Mouse (Mus musculus) CH12.LX (cell line): Measurements from ENCODE around the gene Ppfia3. TPM values are rescaled to one million over a fixed set of nuclear protein-coding genes. Genes with fewer than 3 reads are reported as not detected.

Experiments
- DNase-seq: peaks from one replicate; pipeline ENCODE4 v3.0.0-alpha.2; 2013; ENCODE audit errors: extremely low read depth
- H3K27ac ChIP-seq: 2 replicates; pipeline ENCODE4 v1.5.1; 2012; ENCODE audit warnings: low read depth, mild to moderate bottlenecking, control low read depth, moderate library complexity; ENCODE audit not compliant: insufficient read depth
- H3K27me3 ChIP-seq: replicated peaks from 2 replicates; pipeline ENCODE3; 2012; ENCODE audit warnings: inconsistent platforms
- H3K36me3 ChIP-seq, 2 experiments: replicated peaks in 1 of 2; 2 replicates each; pipeline versions ENCODE3 to v1.6.1; 2012; ENCODE audit warnings: inconsistent platforms in 1 of 2, low read length in 1 of 2, mild to moderate bottlenecking in 1 of 2, mixed read lengths in 1 of 2, moderate library complexity in 1 of 2; ENCODE audit not compliant: control insufficient read depth in 1 of 2, insufficient read depth in 1 of 2
- H3K4me1 ChIP-seq, 2 experiments: 2 replicates each; pipeline ENCODE4 v1.6.1; 2012; ENCODE audit warnings: inconsistent platforms in 1 of 2, moderate library complexity in 1 of 2; ENCODE audit not compliant: insufficient read depth in 2 of 2, control insufficient read depth in 1 of 2
- H3K4me2 ChIP-seq: 2 replicates; pipeline ENCODE4 v1.6.1; 2012; ENCODE audit warnings: low read depth, mild to moderate bottlenecking, control low read depth; ENCODE audit not compliant: poor library complexity, insufficient read depth, severe bottlenecking
- H3K4me3 ChIP-seq, 3 experiments: fragments of 150-350 bp in 1 of 3; sonication (generic) in 1 of 3; replicated peaks in 1 of 3; 2 replicates each; pipeline versions ENCODE3 to v1.5.1; 2011 to 2012; ENCODE audit warnings: low read depth in 2 of 3, low read length in 2 of 3, mild to moderate bottlenecking in 2 of 3, moderate library complexity in 2 of 3, control low read depth in 1 of 3, improper control_type of control experiment in 1 of 3, inconsistent platforms in 1 of 3, mixed read lengths in 1 of 3; ENCODE audit not compliant: poor library complexity in 1 of 3
- H3K79me2 ChIP-seq: replicated peaks from 2 replicates; pipeline ENCODE4 v1.6.1; 2012; ENCODE audit warnings: mild to moderate bottlenecking, moderate library complexity; ENCODE audit not compliant: control insufficient read depth, poor library complexity, insufficient read depth, severe bottlenecking; ENCODE audit errors: extremely low read depth
- H3K9ac ChIP-seq: 2 replicates; pipeline ENCODE4 v1.6.1; 2012; ENCODE audit warnings: low read depth, mild to moderate bottlenecking, control low read depth, moderate library complexity; ENCODE audit not compliant: insufficient read depth
- H3K9me3 ChIP-seq: replicated peaks from 2 replicates; pipeline ENCODE3; 2012; ENCODE audit warnings: low read length, inconsistent platforms, mixed read lengths
- BHLHE40 ChIP-seq: IDR thresholded peaks from 2 replicates; pipeline ENCODE4 v1.6.1; 2011; ENCODE audit warnings: mild to moderate bottlenecking, low read depth, low read length, improper control_type of control experiment
- CHD1 ChIP-seq: IDR thresholded peaks from 2 replicates; pipeline ENCODE4 v1.6.1; 2012; ENCODE audit warnings: low read depth, low read length, improper control_type of control experiment, inconsistent platforms
- CHD2 ChIP-seq: IDR thresholded peaks from 2 replicates; pipeline ENCODE4 v1.6.1; 2011; ENCODE audit warnings: low read length, improper control_type of control experiment
- CTCF ChIP-seq, 2 experiments: IDR thresholded peaks in 1 of 2; conservative IDR thresholded peaks in 1 of 2; 2 replicates each; pipeline ENCODE4 v1.5.1; 2011 to 2012; ENCODE audit warnings: low read depth in 2 of 2, low read length in 2 of 2, improper control_type of control experiment in 1 of 2, inconsistent platforms in 1 of 2, mild to moderate bottlenecking in 1 of 2, moderate library complexity in 1 of 2
- E2F4 ChIP-seq: IDR thresholded peaks from 2 replicates; pipeline ENCODE4 v1.6.1; 2011; ENCODE audit warnings: low read depth, low read length, improper control_type of control experiment; ENCODE audit not compliant: insufficient replicate concordance
- ELF1 ChIP-seq: IDR thresholded peaks from 2 replicates; pipeline ENCODE4 v1.6.1; 2014; ENCODE audit warnings: low read depth, mild to moderate bottlenecking, inconsistent platforms, low read length, improper control_type of control experiment
- EP300 ChIP-seq: IDR thresholded peaks from 2 replicates; pipeline ENCODE4 v1.6.1; 2011; ENCODE audit warnings: low read length, improper control_type of control experiment
- ETS1 ChIP-seq: conservative IDR thresholded peaks from 2 replicates; pipeline ENCODE4 v1.6.1; 2012; ENCODE audit warnings: low read depth, mild to moderate bottlenecking, inconsistent platforms, low read length, improper control_type of control experiment, moderate library complexity
- GABPA ChIP-seq: IDR thresholded peaks from 2 replicates; pipeline ENCODE4 v1.6.1; 2012; ENCODE audit warnings: low read depth, low read length, improper control_type of control experiment, inconsistent platforms; ENCODE audit not compliant: insufficient replicate concordance
- HCFC1 ChIP-seq: IDR thresholded peaks from 2 replicates; pipeline ENCODE4 v1.6.1; 2012; ENCODE audit warnings: low read depth, mild to moderate bottlenecking, inconsistent platforms, low read length, improper control_type of control experiment
- IRF4 ChIP-seq: IDR thresholded peaks from 2 replicates; pipeline ENCODE4 v1.6.1; 2014; ENCODE audit warnings: low read depth, mild to moderate bottlenecking, inconsistent platforms, low read length, improper control_type of control experiment
- JUN ChIP-seq: IDR thresholded peaks from 2 replicates; pipeline ENCODE4 v1.6.1; 2011; ENCODE audit warnings: low read depth, mild to moderate bottlenecking, low read length, improper control_type of control experiment, moderate library complexity; ENCODE audit not compliant: insufficient read depth
- JUND ChIP-seq: conservative IDR thresholded peaks from 2 replicates; pipeline ENCODE4 v1.6.1; 2011; ENCODE audit warnings: low read depth, low read length, improper control_type of control experiment
- KAT2A ChIP-seq: IDR thresholded peaks from 2 replicates; pipeline ENCODE4 v1.6.1; 2012; ENCODE audit warnings: low read length, improper control_type of control experiment, inconsistent platforms; ENCODE audit not compliant: insufficient replicate concordance
- MAFK ChIP-seq: IDR thresholded peaks from 2 replicates; pipeline ENCODE4 v1.6.1; 2011; ENCODE audit warnings: low read length, improper control_type of control experiment; ENCODE audit not compliant: insufficient replicate concordance
- MAX ChIP-seq: IDR thresholded peaks from 2 replicates; pipeline ENCODE4 v1.6.1; 2011; ENCODE audit warnings: low read length, improper control_type of control experiment
- MAZ ChIP-seq: IDR thresholded peaks from 2 replicates; pipeline ENCODE4 v1.6.1; 2012; ENCODE audit warnings: low read depth, mild to moderate bottlenecking, inconsistent platforms, low read length, improper control_type of control experiment, moderate library complexity
- MEF2A ChIP-seq: IDR thresholded peaks from 2 replicates; pipeline ENCODE4 v1.6.1; 2014; ENCODE audit warnings: low read depth, mild to moderate bottlenecking, inconsistent platforms, low read length, improper control_type of control experiment, borderline replicate concordance
- MXI1 ChIP-seq: IDR thresholded peaks from 2 replicates; pipeline ENCODE4 v1.6.1; 2011; ENCODE audit warnings: mild to moderate bottlenecking, low read depth, low read length, improper control_type of control experiment
- MYC ChIP-seq: IDR thresholded peaks from 2 replicates; pipeline ENCODE4 v1.6.1; 2011; ENCODE audit warnings: low read depth, mild to moderate bottlenecking, improper control_type of control experiment, low read length
- NELFE ChIP-seq: IDR thresholded peaks from 2 replicates; pipeline ENCODE4 v1.6.1; 2011; ENCODE audit warnings: low read depth, low read length, improper control_type of control experiment
- NRF1 ChIP-seq: IDR thresholded peaks from 2 replicates; pipeline ENCODE4 v1.6.1; 2014; ENCODE audit warnings: low read depth, mild to moderate bottlenecking, inconsistent platforms, low read length, improper control_type of control experiment, moderate library complexity
- PAX5 ChIP-seq: IDR thresholded peaks from 2 replicates; pipeline ENCODE4 v1.6.1; 2012; ENCODE audit warnings: low read length, inconsistent platforms, mixed read lengths
- POLR2A ChIP-seq: IDR thresholded peaks from 2 replicates; pipeline ENCODE4 v1.6.1; 2011; ENCODE audit warnings: low read depth, mild to moderate bottlenecking, improper control_type of control experiment, low read length
- POLR2AphosphoS2 ChIP-seq: IDR thresholded peaks from 2 replicates; pipeline ENCODE4 v1.6.1; 2011; ENCODE audit warnings: low read depth, low read length, improper control_type of control experiment
- RAD21 ChIP-seq: IDR thresholded peaks from 2 replicates; pipeline ENCODE4 v1.6.1; 2011; ENCODE audit warnings: low read depth, mild to moderate bottlenecking, low read length, improper control_type of control experiment, moderate library complexity
- RCOR1 ChIP-seq: conservative IDR thresholded peaks from 2 replicates; pipeline ENCODE4 v1.6.1; 2012; ENCODE audit warnings: low read depth, mild to moderate bottlenecking, inconsistent platforms, low read length, improper control_type of control experiment
- SIN3A ChIP-seq: IDR thresholded peaks from 2 replicates; pipeline ENCODE4 v1.6.1; 2012; ENCODE audit warnings: low read length, improper control_type of control experiment, inconsistent platforms
- SMC3 ChIP-seq: IDR thresholded peaks from 2 replicates; pipeline ENCODE4 v1.6.1; 2011; ENCODE audit warnings: low read depth, low read length, improper control_type of control experiment
- TBP ChIP-seq: conservative IDR thresholded peaks from 2 replicates; pipeline ENCODE4 v1.6.1; 2011; ENCODE audit warnings: low read depth, low read length, improper control_type of control experiment
- TCF12 ChIP-seq: IDR thresholded peaks from 2 replicates; pipeline ENCODE4 v1.6.1; 2014; ENCODE audit warnings: low read depth, mild to moderate bottlenecking, inconsistent platforms, low read length, improper control_type of control experiment
- UBTF ChIP-seq: IDR thresholded peaks from 2 replicates; pipeline ENCODE4 v1.6.1; 2012; ENCODE audit warnings: low read depth, mild to moderate bottlenecking, inconsistent platforms, low read length, improper control_type of control experiment, moderate library complexity
- USF1 ChIP-seq: IDR thresholded peaks from 2 replicates; pipeline ENCODE4 v1.6.1; 2014; ENCODE audit warnings: low read depth, mild to moderate bottlenecking, inconsistent platforms, low read length, improper control_type of control experiment
- USF2 ChIP-seq: conservative IDR thresholded peaks from 2 replicates; pipeline ENCODE4 v1.6.1; 2011; ENCODE audit warnings: low read depth, low read length, improper control_type of control experiment
- ZC3H11A ChIP-seq: IDR thresholded peaks from 2 replicates; pipeline ENCODE4 v1.6.1; 2012; ENCODE audit warnings: low read depth, mild to moderate bottlenecking, inconsistent platforms, low read length, improper control_type of control experiment
- ZKSCAN1 ChIP-seq: IDR thresholded peaks from 2 replicates; pipeline ENCODE4 v1.6.1; 2012; ENCODE audit warnings: low read depth, inconsistent platforms, low read length, improper control_type of control experiment, borderline replicate concordance
- ZMIZ1 ChIP-seq: IDR thresholded peaks from 2 replicates; pipeline ENCODE4 v1.6.1; 2012; ENCODE audit warnings: low read depth, mild to moderate bottlenecking, inconsistent platforms, low read length, improper control_type of control experiment
- ZNF384 ChIP-seq: IDR thresholded peaks from 2 replicates; pipeline ENCODE4 v1.6.1; 2012; ENCODE audit warnings: low read depth, low read length, improper control_type of control experiment, inconsistent platforms
- dilution Hi-C: fragments of 300-500 bp; cut with MboI; formaldehyde crosslinking; loops from 2 replicates; pipeline ENCODE4 v1.14.3; 2020; ENCODE audit warnings: low sequenced_read_pairs; ENCODE audit not compliant: extremely low pct_unique_long_range_greater_than_20kb, extremely low pct_ligation_motif_present
- in situ Hi-C: fragments of 300-500 bp; cut with MboI; formaldehyde crosslinking; loops from 3 replicates; pipeline ENCODE4 v1.14.3; 2019; ENCODE audit warnings: low sequenced_read_pairs, low pct_ligation_motif_present, low pct_unique_long_range_greater_than_20kb, mixed read lengths
- polyA plus RNA-seq: library from polyadenylated mRNA; unstranded; fragments of >175 nt; gene quantifications from 2 replicates; pipeline ENCODE4 v1.2.1, GENCODE M21; 2012; ENCODE audit warnings: low read depth; ENCODE audit not compliant: insufficient read length
- total RNA-seq, 2 experiments: library from RNA; depleted of rRNA; stranded (reverse); fragments of 300-350 nt in 1 of 2; fragments of >200 nt in 1 of 2; gene quantifications; 2 replicates each; pipeline ENCODE4 v1.2.3; 2012 to 2014

Ppfia3 gene
- total and polyA plus RNA-seq, 3 experiments = 0.21 to 1.9 (median 0.61) TPM

GRCm38 (mm10) chr7:45367020-45367880, 431 bp upstream of the Ppfia3 start:
- dilution Hi-C loops (no loop called here), in situ Hi-C loops (no loop called here)
- Histone ChIP-seq H3K36me3 (peaks cover 14 to 38% of the 10 kb centered on the region in 2 experiments), H3K4me1 (peaks cover 6 to 25% of the 10 kb centered on the region in 2 experiments), H3K4me3 (peak overlapping the region; percentile 48 to 56 (median 50)), H3K79me2 (no peaks in the 10 kb centered on the region), H3K27ac (peak overlapping the region; percentile 56), H3K27me3 (peaks cover 40% of the 10 kb centered on the region), H3K9ac (peak overlapping the region; percentile 64), H3K9me3 (no peaks in the 10 kb centered on the region), H3K4me2 (peak overlapping the region; percentile 76)
- TF ChIP-seq ZMIZ1 (no peak), POLR2AphosphoS2 (no peak; the same call in 1 of the 2 replicates), BHLHE40 (no peak), RAD21 (no peak; the same call in 1 of the 2 replicates), CHD2 (no peak; the same call in 1 of the 2 replicates), E2F4 (no peak), ZNF384 (peak; percentile 92), USF2 (no peak), JUN (peak; percentile 54; the same call in 1 of the 2 replicates), KAT2A (0 out of 2 replicates have a peak, but pooled peaks have one; percentile 18), UBTF (no peak), JUND (no peak), GABPA (no peak), USF1 (no peak), MXI1 (peak; percentile 71), SIN3A (peak; percentile 17; the same call in 1 of the 2 replicates), TCF12 (no peak; the same call in 1 of the 2 replicates), CTCF (conservative IDR thresholded peaks at IDR 0.05 in 1 of 2, IDR thresholded peaks at IDR 0.05 in 1 of 2; ENCODE audit: low read depth in 2 of 2, low read length in 2 of 2) (peak; percentile 12 to 64; a peak in 2 of 4 replicates), POLR2A (peak; percentile 53), MAZ (peak; percentile 82; the same call in 1 of the 2 replicates), ZKSCAN1 (no peak), CHD1 (peak; percentile 79; the same call in 1 of the 2 replicates), ZC3H11A (no peak), NRF1 (peak; percentile 36), HCFC1 (no peak), ELF1 (peak; percentile 68), MYC (0 out of 2 replicates have a peak, but pooled peaks have one; percentile 42), SMC3 (peak; percentile 34), TBP (no peak), IRF4 (peak; percentile 57), MAX (peak; percentile 73), PAX5 (no peak), NELFE (peak; percentile 46), MAFK (no peak), ETS1 (0 out of 2 replicates have a peak, but pooled peaks have one; percentile 22), RCOR1 (no peak), MEF2A (peak; percentile 21; the same call in 1 of the 2 replicates), EP300 (no peak)
- DNase-seq = peak; percentile 96
